Mouse (Mus musculus): ENCODE data around the gene Olfr1061.

GRCm38 (mm10) chr2:86395114-86395513 lies 18.7 kb downstream of the Olfr1061 start:
- TF ChIP-seq CTCF (IDR thresholded peaks at IDR 0.05; ENCODE audit: extremely low read depth, insufficient read depth, insufficient read length, insufficient replicate concordance) (no peak), POLR2A (IDR thresholded peaks at IDR 0.05; ENCODE audit: low read depth, low read length) (no peak)

Data from spleen, adult 2 months (tissue).